Mouse (Mus musculus) ZHBTc4 (cell line): ENCODE data around the gene Rgs16.
"Not testable (repeated sequence)": the region's sequence is repeated elsewhere in the genome, so short reads cannot be mapped to it uniquely, and the experiment has no call there.

ENCODE experiments used
- DNase-seq: peaks from one replicate; pipeline ENCODE4 v3.0.0-alpha.2; 2011; ENCODE audit warnings: low read depth, low spot score

The Rgs16 gene

DNA sequence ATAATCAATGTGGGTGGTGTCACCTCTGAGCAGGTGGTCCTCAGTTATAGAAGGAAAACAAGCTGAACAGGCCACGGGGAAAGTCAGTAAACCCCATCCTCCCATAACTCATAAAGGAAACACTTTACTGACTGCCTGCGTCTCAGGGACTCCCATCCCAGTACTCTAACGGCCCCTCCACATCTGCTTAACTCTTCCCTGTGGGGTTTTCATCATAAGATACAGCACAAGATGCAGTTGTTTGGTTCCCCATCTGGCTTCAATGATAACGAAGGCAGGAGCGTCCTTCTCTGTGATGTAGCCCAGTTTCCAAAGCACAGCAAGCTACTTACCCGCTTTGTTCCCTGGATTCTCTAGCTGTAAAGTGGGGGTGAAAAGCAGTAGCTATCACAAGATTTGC is 9.9 kb downstream of the Rgs16 start:
- DNase-seq: no peak

DNA sequence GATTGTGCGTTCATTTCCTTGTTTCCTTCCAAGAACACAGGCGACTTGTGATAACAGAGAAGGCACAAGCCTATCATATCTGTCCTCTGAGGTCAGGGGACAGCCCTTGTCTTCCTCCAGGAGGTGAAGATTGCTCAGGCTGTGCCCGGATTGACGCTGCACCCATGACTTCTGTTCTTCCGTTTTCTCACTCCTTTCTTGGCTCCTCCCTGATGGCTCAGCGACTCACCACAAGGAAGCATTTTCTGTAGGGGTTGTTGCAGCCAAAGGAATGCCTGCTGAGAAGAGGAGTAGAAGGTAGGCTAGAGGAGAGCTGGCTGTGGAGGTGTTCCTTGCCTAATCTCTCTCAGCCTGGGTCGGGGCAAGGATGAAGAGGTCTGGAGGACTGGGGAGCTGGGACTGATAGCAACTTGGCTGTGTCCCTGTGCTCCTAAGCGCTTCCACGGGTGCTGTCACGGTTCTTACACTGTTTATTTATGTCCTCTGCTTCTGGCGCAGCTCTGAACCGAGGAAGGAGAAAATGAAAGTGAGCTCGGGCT is 11.7 kb downstream of the Rgs16 start:
- no peak for DNase-seq

DNA sequence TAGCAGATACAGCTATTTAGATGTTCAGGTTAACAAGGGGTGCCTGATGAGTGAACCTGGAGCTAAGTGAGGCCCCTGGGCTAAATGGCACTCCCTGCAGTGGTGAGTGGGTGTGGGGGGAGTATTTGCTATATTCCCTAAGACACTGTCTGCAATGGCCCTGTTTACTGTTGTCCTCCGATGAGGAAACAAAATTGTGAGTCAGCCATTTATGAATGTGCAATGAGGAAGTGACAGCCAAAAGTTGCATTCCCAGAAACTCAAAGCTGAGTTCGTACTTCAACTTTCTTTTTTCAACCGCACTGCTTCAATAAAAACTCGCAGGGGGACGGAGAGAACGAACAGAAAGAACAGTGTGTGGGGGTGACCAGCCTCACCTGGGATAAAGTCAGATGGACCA is 12.4 kb downstream of the Rgs16 start:
- DNase-seq: no peak

DNA sequence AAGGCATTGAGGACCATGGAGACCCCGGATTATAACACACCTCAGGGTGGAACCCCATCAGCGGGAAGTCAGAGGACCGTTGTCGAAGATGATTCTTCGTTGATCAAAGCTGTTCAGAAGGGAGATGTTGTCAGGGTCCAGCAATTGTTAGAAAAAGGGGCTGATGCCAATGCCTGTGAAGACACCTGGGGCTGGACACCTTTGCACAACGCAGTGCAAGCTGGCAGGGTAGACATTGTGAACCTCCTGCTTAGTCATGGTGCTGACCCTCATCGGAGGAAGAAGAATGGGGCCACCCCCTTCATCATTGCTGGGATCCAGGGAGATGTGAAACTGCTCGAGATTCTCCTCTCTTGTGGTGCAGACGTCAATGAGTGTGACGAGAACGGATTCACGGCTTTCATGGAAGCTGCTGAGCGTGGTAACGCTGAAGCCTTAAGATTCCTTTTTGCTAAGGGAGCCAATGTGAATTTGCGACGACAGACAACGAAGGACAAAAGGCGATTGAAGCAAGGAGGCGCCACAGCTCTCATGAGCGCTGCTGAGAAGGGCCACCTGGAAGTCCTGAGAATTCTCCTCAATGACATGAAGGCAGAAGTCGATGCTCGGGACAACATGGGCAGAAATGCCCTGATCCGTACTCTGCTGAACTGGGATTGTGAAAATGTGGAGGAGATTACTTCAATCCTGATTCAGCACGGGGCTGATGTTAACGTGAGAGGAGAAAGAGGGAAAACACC is 13.7 kb downstream of the Rgs16 start:
- DNase-seq: no peak

DNA sequence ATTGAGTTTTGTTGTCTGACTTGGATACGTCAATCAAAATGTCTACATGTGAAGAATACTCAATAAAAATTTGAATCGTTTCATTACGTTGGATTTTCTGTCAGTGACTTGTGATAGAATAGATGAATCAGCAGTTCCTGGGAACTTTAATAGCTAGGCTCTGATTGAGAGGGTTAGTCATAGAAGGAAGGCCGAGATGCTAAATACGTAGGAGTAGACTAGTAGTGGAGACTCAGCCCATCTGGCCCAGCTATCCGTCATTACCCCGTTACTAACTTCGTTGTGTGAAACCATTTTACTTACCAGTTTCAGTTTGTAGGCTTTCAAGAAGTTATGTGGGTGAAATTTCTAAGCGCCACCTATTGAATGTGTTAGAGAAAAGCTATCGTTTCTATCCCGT is 24.0 kb downstream of the Rgs16 start:
- DNase-seq: no peak

DNA sequence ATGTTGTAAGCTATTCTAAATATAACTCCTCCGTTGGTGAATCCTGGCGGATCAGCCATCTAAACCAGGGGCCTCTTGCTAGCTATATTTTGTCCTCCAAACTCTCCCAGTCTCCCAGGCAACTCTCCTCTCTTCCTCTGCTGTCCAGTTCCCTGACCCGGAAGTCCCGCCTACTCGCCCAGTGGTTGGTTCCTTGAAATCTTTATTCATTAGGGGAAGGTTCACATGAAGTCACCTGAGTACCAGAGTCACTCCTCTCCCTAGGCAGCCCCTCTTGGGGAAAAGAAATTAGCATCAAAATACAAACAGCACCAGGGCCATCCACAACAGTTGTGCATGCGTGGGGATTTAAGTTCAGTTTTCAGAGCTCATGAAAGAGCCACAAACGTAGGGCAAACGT is 26.1 kb downstream of the Rgs16 start:
- DNase-seq: peak; percentile 90

DNA sequence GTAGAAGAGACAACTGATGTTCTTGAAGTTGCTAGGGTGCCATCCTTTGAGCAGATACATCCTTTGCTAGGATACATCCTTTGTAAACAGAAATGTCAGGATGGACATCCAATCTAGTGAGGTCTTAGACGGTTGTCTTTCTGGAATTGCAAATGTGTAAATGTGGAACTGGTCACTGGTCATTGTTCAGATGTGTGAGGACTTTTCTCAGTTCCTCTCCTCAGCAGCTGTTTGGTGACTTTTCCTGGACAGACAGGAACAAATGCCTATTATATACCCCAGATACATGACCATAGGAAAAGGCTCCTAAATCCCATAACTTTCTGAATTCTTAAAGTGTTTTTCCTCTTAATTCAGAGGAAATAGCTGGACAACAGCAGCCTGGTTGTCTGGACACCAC is 27.1 kb downstream of the Rgs16 start:
- DNase-seq: no peak

DNA sequence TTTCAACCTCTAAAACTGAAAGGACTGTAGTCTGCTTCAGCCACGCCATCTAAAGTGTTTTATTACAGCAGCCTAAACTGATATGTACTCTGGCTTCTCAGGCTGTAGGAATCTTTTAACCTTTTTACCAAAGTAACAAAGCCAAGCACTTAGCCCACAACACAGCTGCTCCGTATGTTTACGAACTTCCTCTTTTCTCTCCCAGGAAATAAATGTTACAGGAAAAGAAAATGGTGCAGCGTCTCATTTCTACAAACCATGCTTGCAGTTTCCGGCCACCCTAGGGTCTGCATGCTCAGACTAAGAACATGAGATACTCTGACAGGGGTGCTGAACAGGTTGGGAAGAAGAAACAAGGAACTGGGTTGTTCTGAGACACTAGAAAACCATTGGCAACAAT is 28.3 kb downstream of the Rgs16 start:
- DNase-seq: no peak

DNA sequence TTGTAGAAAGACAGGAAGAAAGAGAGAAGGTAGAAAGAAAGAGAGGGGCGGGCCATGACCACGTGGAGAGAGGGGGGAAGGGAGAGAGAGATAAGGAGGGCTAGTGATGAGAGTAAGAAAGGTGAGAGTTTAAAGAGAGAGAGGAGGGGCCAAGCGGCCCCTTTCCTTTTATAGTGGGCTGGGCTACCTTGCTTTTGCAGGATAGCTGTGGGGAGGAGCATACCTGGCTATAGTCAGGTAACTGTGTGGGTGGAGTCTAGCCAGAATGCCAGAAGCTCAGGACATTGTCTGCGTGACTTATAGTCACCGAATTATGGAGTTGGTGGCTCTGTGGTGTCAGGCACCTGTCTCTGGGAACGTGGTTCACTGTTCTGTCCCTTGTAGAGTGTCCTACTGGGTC is 29.4 kb downstream of the Rgs16 start:
- not testable (repeated sequence) for DNase-seq

DNA sequence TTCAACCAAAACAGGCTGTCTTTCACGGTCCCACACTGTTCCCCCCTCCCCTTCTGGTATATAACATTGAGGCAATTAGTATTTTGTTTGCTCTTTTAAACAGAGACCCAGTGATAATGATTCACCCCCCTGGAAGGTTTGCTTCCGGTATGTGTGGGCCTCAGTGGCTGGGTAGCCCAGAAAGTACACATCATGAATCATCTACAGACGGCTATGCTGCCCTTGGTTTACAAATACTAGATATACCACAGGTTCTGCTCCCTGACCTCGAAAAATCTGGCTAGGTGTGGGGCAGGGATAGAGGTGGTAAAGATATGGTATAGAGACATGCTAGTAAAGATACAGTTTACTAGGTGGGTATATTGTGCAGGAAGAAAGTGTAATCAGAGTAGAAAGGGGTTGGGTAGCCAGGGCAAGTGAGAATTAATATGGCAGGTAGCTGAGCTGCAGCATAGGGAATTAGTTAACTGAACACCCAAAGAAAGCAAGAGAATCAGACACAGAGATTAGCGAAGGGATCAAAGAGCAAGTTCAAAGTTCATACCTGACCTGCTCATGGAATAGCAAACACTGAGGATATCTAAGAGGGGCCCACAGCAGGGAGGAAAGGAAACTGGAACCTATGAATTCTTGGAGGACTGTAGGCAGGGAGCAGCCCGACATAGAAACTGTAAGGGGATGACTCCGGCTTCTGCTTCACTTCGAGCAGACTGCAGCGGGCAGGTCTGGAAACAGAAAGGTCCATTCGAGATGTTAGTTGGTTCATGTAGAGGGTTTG is 30.0 kb downstream of the Rgs16 start:
- no peak for DNase-seq

DNA sequence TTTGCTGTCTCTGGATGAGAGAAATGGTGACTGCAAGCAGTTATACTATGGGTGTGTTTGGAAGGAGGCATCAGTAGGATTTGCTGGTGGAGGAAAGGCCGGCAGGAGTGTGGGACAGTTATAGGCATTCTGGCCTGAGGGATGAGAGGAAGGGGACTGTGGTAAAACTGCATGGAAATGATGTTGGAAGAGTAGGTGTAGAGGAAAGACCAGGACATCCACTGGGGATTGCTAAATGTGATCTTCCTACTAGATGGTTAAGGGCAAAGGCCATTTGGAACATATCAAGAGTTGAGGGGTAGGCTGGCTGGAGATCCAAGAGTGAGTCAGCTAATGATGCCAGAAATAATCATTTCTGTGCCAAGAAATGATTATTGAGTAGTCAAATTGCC is 30.6 kb downstream of the Rgs16 start:
- no peak for DNase-seq

DNA sequence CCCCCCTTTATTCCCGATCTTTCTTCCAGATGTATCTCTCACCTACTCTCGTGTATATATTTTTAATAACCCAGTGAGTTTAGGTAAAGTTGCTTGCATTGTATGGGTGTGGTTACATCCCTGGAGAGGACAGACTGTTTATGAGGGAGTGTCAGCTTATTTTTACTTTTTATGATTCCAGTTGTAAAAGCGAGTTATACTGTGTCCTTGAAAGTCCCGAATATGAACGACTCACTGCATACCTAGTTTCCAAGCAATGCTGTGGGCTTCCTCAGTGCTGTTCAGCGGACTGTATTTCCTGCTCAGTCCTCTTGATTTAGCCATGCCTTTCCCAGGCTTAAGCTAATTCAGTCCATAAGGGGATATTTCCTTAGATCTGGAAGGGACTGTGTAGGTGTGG is 35.0 kb downstream of the Rgs16 start:
- no peak for DNase-seq

DNA sequence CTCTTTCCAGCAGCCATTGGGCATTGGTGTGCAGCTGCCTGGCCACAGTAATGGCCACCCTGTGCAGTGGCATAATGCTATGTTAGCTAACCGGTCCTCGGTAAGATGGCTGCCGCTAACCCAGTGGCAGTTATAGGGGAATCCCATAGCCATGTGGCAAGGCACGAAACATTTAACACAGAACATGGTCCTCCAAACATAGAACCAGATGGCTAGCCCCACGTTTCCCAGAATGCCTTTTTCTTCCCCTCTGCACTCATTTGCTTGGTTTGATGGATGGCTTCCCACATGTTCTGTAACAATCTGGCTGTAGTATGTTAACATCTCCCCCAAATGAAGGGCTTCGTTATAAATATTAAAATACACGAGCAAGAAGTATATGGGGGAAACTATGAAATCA is 36.1 kb downstream of the Rgs16 start:
- DNase-seq: no peak

DNA sequence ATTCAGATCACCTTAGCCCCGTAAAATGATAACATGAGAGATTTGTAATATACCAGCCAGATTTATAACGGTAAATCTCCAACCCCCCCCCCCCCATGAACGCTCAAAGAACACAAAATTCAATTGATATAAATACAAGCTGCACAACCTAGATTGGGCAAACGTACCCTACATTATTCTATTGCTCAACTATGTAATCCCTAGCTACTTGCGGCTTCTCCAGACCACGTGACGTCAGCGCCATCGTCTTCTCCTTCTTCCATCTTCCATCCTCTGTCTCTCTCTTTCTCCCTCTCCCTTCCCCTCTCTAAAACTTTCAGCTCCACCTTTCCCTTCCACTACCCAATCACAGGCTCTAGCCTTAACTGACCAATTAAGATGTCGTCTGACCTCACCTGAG is 38.1 kb downstream of the Rgs16 start:
- DNase-seq: no peak

DNA sequence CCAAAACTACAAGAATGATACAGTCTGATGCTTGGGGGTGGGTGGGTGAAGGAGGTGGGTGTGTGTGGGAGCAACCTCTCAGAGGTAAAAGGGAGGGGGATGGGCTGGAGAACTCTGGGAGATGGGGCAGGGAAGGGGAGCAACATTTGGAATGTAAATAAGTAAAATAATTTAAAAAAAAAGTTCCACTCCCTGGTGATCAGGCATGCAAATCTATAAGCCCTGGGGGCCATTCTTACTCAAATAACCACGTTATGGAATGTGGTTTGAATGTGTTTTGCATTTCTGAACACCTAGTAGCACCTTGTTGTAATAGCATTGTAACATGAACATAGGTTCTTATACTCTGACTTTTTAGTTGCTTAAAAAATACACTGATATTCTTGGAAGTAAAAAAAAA is 43.2 kb downstream of the Rgs16 start:
- no peak for DNase-seq

DNA sequence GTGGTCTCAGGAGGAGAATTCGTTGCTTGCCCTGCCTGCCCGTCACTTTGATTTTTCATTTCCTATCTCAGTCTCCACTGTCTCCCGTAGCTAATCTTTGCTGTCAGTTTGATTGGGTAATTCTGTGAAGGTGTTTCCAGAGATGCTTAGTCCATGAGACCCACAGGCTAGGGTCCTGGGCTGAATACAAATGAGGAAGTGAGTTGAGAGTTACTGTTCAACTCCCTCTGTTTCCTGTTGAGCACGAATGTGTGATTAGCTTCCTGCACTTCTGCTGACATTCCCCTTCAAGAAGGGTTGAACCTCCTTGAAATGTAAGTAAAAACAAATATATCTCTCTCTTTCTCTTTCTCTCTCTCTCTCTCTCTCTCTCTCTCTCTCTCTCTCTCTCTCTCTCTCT is 45.5 kb downstream of the Rgs16 start:
- no peak for DNase-seq

DNA sequence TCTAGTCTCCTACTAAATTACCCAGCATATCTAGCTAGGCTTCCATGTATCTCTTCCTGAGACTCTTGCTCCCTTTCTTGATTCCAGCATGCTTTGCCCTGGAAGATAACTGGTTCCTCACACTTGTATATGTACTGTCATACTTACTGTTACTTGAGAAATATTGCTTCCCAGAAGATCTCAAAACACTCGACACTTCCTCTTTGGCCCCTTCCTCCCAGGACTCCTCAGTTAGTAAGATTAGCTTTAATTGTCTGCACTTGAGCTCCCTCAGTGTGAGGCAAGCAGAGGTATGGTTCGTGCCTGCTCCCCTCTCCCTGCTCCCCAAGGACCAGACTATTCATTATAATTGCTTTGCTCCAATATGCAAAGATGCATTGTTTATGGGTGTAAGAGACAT is 50.6 kb downstream of the Rgs16 start:
- DNase-seq: no peak

DNA sequence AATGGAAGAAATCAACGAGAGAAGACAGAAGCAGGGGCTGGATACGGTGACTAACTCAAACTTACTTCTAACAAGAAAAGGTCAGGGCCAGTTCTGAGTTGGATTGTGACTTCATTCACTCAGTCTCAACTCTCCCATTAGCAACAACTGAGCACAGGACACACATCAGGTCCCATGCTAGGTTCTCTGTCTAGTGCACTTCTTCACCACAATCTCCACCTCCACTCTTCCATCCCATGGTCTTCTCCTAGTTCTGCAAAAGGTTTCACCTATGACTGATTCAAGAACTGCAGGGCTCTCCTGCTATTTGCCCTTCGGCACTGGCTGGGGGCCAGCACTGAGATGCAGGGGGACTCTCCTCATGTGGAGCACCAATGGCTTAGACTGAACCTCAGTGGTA is 54.1 kb downstream of the Rgs16 start:
- no peak for DNase-seq
